Mouse (Mus musculus) urinary bladder, postnatal 25 days (tissue): ENCODE measurements at regions not wholly inside any gene's neighbourhood (a gene's known extent, or its start where the extent isn't known, plus 50 kb on each side); places are given as distances from the start of the nearest gene placed in this dataset.

Experiments used
- DNase-seq: peaks from one replicate; pipeline ENCODE4 v3.0.0; 2022; ENCODE audit warnings: low spot score

- no peak for DNase-seq
These were observed 67.0 kb upstream of the Irf2bp2 start for GRCm38 (mm10) chr8:126660658-126661316.

DNA sequence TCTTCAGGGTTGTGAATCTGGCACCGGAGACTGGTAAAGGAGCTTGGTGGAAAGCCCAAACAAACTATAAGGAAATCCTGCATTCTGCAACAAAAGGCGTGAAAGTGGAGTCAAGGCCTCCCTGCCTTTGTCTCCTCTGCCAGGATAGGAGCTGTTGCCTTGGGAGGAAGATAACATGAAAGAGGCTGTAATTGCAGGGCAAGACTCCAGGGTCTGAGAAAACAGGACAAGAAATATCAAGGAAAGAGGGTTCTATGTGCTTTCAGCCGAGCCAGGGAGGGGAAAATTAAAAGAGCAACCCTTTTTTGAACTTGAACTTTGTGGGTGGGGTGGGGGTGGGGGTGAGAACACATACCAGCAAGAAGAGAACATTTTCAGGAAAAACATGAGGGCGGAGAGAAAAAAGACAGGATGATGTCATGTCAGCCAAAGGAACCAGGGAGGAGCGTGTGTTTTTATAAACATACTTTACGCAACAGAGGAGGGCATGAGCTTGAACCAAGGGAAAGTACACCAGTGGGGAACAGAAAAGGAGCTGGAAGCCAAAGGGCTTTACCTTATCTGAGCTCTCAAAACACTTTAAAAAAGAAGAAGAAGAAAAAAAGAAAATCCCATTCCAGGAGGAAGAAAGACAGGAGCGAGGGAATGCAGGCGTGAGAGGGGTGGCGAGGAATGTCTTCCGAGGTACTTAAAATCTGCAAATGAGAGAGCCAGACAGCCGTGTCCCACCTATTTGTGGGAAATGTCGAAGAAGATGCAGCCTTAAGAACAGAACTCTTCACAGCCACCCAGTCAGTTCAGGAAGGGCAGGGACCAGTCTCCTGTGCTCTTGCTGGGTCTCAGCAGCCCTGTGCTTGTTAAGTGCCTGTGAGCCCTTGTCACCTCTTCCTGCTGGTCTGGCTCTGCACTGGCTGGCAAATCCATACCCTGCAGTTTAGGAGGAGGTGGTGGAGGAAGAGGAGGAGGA lies 66.2 kb upstream of the Irf2bp2 start:
- DNase-seq: no peak

GRCm38 (mm10) chr8:126657546-126657945 lies 63.8 kb upstream of the Irf2bp2 start:
- no peak for DNase-seq

- DNase-seq: no peak
These were observed 62.9 kb upstream of the Irf2bp2 start for GRCm38 (mm10) chr8:126656554-126657260.

GRCm38 (mm10) chr8:126655565-126655964 lies 61.8 kb upstream of the Irf2bp2 start:
- no peak for DNase-seq

- DNase-seq: no peak
These were observed 60.6 kb upstream of the Irf2bp2 start for GRCm38 (mm10) chr8:126654353-126654752.

DNA sequence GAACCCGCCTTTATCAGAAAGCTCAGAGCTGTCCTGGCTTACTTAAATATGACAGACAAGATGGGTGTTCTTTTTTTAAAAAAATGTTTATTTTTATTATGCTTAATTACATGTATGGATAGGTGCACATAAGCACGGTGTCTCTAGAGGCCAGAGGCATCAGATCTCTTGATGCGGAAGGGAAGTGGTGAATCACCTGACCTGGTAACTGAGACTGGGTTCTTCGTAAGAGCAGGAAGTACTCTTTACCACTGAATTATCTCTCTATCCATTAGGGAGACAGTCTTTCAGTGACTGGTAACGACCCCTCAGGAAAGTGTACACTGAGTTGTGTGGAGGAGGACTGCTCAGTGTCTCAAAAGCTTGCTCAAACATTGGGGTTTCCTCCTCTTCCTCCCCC lies 58.4 kb upstream of the Irf2bp2 start:
- DNase-seq: no peak

GRCm38 (mm10) chr8:126650945-126651344 lies 57.2 kb upstream of the Irf2bp2 start:
- DNase-seq: no peak

DNA sequence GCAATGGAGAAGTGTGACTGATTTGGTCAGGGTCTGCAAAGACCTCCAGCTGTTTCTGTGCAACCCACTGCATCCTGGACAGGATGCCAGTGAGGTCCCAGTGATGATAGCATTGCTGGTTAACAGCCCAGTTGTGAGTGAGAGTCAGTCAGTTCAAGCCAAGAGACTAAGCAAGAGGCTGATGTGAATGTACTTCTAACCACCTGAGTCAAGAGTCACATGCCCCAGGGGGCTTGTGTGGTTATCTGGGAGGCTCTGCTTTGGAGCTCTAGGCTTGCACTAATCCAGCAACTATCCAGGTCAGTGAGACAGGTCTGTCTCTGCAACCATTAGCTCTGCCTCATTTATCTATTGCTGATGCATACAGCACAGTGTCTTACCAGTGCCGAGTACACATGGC lies 55.5 kb upstream of the Irf2bp2 start:
- no peak for DNase-seq

DNA sequence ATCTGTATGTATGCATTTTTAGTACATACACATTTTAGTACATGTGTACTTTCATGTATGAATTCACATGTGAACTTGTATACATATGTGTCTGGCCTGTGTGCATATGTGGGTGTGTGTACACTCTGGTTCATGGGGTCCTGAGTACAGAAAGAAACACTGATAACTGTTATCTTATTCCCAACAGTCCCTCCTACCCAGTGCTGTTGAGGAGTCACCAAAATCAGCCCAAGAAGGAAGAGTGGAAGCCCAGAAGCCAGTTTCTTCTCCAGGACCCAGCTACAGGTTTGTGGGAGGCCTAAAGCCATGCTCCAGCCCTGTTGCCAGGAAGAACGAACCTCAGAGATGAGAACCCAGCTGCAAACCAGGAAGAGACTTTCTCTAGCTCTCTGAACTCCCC lies 53.6 kb upstream of the Irf2bp2 start:
- no peak for DNase-seq

DNA sequence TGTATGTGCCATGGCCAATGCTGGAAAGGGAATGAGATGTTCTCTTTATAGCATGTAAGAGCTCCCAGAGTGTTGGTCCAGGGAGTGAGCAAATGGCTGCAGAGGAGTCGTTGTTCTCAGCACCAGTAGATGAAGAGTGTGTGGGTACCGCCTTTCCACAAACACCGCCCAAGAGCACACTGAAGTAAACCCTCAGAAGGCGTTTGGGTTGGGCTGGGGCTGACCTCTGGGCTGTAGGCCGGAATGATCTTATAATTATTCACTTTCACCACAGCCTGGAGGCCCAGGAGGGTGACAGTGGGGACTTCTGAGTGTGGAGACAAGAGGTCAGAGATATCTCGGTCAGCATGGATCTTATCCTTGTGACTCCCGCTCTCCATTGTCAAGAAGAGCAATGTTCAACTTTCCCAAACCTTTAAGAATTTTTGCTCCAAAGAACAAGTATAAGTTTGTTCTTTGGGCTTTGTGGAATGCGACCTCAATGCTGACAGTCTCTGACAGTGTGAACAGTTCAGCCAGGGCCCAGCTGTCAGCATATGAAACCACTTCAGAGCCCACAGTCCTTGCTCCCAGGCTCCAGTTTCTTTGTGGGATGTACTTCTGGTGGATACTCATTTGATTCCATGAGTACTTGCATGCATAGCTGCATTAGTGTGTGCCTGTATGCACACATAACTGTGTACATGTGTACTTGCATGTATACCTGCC lies 53.0 kb upstream of the Irf2bp2 start:
- DNase-seq: no peak

DNA sequence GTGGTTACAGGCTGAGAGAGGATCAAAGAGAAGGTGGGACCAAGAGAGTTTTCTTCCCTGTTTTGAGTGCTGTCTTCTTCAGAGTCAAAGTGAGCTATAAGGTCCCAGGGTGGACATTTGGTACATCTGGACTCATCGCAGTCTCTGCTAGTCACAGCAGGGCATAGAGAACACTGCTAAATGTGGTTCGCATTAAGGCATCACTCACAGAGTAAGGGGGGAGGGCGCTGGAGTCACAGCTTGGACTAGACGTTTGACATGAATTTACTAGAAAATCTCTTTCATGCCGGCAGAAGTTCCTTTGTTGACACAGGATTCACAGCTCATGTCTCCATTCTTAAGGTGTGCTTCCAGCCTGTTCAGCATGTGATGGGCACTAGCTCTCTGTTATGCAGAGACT lies 50.4 kb upstream of the Irf2bp2 start:
- DNase-seq: no peak
